Mouse (Mus musculus) heart, adult 8-10 months (tissue): ENCODE measurements around the gene Palmd. TPM values are rescaled to one million over a fixed set of nuclear protein-coding genes. Genes with fewer than 3 reads are reported as not detected.
A peak's percentile ranks its signal among the peaks of the same experiment; 100 is the strongest.

ENCODE experiments used
- DNase-seq: peaks from one replicate; pipeline ENCODE4 v3.0.0; 2022; ENCODE audit warnings: low spot score
- total RNA-seq, 4 experiments: library from RNA; stranded (reverse); gene quantifications; 2 replicates each; pipeline ENCODE4 v1.2.4; 2022

The Palmd gene
- total RNA-seq = 10 to 100 TPM; 44.2 to 59.7 (median 53.0) TPM

DNA sequence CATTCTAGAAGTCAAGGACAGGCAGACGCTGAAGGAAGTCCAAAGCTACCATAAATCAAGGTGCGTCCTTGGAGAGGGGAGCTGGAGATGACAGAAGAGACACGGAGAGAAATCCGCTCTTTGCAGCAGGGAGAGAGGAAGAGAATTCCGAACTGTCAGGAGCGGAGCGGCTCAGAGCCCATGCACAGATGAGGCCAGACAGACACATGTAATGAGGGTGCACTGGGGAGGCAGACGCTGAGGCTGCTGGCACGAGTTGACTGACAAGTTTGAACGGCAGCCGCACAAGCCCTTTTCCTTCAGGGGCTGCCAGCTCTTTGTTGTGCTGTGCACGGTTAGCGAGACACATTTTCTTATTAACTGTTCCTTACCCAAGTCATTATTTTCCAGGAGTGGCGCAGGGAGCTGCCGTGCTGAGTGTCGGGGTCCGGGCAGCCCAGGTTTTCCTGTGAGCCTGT lies at the start of gene Palmd:
Palmd (minus strand) TSS at position 448 of the 458 bp plus-strand sequence.
- DNase-seq = no peak

DNA sequence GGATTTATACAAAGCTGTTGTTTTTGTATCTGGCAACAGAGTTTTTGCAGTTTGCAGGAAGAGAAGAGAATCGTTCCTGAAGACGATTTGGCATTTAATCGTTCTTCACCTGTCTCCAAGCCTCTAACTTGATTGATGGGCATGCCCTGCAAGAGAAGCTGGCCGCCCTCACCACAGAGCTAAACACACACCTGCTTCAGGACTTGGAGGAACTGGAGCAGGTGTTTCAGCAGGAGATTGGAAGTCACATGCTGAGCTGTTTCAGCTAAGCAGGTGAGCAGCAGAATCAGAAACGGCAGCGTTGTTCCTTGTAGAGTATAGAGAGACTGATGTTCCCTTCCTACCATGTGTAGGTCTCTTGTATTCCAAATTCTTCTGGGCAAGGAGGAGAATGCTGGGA lies 41.4 kb upstream of the Palmd start:
- DNase-seq = no peak

DNA sequence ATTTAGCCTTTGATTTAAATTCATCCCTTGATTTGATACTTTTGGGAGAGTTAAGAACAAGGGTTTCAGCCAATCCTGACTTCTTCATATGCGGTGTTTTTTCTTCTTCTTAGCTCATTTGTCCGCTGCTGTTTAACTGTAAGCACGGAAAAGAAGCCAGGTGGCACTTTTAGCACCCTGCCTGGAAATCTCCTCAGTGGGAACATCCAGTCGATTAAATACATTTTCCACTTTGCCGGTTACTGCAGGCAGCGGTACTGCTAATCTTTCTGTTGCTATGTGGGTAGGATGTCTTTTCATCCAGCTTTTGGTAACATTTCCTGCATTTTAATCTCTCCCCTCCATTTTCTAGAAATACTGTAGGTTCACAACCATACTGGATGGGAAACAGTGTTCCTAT lies 38.6 kb upstream of the Palmd start:
- DNase-seq = no peak

DNA sequence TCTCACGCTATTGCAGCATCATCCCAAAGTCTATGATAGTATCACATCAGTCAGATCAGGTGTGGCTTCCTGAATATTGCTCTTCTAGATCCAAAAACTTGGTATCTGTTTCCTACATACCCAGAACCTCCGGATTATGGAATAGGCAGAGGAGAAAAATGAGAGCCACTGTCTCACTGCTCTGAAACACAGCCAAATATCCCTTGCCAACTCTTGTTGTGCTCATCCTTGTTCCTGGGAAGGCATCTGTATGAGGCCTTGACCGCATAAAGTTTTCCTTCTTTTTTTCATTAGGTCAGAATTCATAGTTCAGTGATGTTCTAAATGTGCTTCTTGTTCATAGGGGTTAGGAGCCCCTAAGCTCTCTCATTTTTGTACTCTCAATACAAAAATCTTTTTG lies 37.8 kb upstream of the Palmd start:
- no peak for DNase-seq

DNA sequence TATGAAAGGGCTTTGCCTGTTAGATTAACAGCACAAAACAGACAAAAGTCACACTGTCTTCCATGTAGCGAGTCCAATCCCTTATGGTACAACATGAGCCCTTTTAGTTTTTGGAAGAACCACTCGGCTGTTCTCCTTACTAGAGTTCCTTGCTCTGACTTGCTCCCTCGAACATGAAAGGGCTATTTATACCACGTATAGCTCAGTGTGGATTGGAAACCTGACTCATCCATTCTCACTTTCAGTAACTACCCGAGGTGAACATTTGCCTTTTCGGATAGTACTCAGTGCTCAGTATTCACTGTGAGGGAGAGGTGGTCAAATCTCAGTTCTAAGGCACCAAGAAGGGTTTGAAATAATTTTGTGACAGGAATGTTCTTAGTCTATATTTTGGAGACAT lies 34.6 kb upstream of the Palmd start:
- no peak for DNase-seq

GRCm38 (mm10) chr3:117001686-117002485 lies 33.1 kb upstream of the Palmd start:
- no peak for DNase-seq

- DNase-seq = no peak
Measured at GRCm38 (mm10) chr3:116993011-116993410, 24.2 kb upstream of the Palmd start.

- no peak for DNase-seq
Measured at GRCm38 (mm10) chr3:116991180-116991579, 22.4 kb upstream of the Palmd start.

DNA sequence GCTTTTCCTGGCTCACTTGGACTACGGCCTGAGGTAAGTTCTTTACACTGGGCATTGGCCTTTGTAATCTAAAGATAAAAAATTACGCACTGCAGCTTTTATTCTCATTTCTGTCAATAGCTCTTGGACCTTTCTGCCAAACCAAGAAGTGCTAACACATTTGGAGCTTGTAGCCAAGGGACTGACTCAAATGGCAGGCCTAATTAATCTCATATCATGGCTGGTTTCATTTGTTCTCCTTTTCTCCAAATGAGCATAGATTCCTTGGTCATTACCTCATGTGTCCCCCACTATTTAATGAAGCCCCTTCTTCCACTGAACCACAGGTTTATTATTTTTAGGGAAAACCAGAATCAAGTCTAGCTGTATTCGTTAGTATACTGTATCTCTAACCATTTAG lies 19.4 kb upstream of the Palmd start:
- no peak for DNase-seq

DNA sequence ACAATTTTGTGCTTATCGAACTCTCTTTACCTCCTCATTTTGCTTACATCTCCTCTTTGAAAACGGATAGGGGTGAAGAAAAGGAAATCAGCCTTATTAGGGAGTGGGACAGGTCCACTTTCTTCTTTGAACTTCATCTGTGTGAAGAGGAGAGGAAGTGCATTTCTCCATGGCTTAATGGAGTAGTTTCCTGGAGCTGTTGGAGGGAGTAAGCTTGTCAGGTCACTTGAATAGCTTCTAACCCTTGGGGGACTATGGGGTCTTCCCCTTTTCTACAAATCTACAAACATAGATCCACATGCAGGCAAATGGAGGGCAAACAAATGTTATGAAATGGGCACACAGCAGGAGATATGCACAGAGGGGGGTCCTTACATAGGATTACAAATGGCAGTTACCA lies 17.7 kb upstream of the Palmd start:
- no peak for DNase-seq

DNA sequence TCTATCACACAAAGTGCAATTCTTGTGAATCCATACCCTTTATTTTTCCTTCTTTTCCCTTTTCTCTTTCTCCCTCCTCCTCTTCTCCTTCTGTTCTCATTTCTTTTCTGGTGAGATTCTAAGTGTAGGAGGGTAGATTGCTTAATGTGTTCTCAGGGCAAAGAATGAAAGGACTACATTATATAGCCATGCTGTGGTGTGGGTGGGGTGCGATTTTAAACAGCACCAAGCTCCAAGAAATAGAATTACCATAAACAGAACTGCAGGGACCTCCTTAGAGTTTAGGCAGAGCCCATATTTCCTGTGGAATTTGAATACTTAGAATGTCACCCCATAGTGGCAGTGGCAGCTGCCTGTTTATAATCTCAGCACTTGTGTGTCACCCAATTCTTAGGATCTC lies 17.0 kb upstream of the Palmd start:
- no peak for DNase-seq

DNA sequence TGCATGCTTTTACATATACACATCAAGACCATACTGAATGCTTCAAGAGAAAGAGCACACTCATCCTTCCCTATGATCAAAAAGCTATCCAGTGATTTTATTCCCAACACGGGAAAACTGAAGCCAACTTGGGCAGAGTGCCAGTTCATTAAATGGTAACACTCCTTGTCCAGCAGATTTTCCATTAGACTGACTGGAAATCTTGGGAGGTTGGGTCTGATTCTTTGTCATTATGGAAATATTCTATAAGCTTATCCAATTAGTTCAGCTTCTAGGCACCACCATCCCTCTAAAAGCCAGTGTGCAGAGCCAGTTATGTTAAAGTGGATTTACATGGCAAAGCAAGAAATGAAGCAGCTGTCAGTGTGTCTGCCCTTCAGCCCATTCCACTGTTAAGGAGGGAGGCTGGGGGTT lies 16.3 kb upstream of the Palmd start:
- no peak for DNase-seq

GRCm38 (mm10) chr3:116981811-116982575 lies 13.2 kb upstream of the Palmd start:
- DNase-seq = peak; percentile 57

DNA sequence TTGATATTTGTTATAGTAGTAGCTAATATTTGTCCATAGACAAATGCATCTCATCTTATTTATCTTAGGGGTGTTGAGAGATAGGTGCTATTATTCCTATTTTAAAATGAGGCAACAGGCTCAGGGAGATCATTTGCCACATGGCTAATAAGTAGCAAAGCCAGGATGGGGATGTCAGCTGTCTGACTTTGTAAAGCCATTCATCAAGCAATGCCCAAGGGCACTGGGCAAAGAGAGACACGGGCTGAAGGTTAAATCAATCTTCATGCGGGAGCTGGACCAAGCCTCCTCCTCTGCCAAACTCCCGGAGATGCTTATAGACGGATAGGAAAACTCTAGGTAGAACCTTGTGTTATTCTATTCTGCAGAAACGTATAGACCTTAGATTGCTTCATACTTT lies 999 bp upstream of the Palmd start:
- DNase-seq = no peak

- DNase-seq = no peak
Measured at GRCm38 (mm10) chr3:116969003-116969402, 216 bp upstream of the Palmd start.

DNA sequence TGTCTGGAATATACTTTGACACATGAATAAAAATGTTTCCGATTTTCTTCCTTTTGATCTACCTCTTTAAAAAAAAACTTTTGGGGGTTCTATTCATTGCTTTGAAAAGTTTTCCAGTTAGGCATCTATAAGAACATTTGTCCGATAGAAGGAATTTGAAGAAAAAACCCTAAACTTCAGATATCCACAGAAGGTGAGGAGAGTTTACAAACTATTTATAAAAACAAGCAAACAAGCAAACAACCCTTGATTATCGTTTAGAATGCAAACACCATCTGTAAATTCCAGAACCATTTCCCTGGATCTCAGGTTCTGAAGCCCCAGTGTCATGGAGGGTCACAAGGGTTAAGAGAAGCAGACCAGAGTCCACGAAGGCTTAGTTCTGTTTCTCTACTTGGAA lies 820 bp downstream of the Palmd start, which contains the start of gene 4930455H04Rik:
4930455H04Rik (plus strand) TSS at position 301 of the 400 bp plus-strand sequence.
- no peak for DNase-seq

DNA sequence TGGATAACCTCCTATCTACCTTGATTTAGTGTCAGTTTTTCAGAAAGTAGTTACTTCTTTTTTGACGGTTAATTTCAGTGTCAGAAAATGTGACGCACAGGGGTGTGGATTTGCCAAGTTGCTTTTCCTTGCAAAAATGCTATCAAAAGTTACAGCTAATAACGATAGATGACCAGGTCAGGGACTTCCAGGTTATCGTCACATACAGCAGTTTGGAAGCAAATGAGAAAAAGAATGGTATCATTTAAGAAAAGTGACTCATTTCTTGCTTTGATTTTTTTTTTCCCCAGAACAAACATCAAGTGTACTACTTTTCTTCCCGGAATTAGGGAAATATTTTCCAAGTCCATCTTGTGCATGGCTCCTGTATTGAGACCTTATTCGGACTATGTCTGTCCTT lies 1.4 kb downstream of the Palmd start:
- no peak for DNase-seq

GRCm38 (mm10) chr3:116966800-116967199 lies 2.0 kb downstream of the Palmd start:
- DNase-seq = peak; percentile 71

DNA sequence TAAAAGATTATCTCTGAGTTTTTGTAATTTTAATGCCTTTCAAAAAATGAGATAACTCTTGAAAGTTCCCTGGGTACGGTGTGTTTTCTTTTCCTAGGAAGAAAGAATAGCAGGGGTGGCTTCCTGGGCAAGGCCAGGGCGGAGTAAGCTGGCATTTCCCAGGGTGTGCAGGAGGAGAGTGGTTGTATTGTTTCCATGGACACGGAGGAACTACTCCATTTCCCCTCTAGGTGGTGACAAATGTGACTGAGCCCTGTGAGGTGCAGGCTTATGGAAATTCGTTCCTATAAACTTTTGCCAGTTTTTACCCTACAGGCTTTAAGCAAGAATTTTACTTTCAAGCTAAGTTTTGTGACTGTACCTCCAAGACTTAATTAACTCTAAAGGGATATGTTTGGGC lies 2.6 kb downstream of the Palmd start:
- peak; percentile 83 for DNase-seq

DNA sequence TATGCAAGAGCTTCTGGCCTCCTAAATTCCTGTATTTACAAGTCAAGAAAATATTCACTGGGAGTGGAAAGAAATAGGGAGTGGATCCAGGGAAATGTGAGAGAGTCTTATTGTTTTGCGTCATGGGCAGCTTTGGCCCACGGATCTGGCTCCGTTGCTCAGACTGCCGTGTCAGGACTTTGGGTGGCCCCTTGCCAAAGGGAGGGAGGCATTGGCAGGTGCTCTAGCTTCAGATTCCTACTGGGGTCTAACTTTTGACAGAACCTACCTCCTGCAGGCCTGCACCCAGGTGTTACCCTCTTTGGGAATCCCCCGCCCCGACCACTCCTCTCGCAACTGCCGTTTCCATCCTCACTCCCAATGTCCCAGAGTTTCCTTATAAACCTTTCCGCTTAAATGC lies 4.4 kb downstream of the Palmd start:
- peak; percentile 81 for DNase-seq

- no peak for DNase-seq
Measured at GRCm38 (mm10) chr3:116963213-116963612, 5.6 kb downstream of the Palmd start.

- no peak for DNase-seq
Measured at GRCm38 (mm10) chr3:116961354-116962142, 7.2 kb downstream of the Palmd start.
